Mouse (Mus musculus) embryonic stem cell, embryonic (primary cell): ENCODE measurements around the gene Gm6763.
"Not testable (repeated sequence)": the region's sequence is repeated elsewhere in the genome, so short reads cannot be mapped to it uniquely, and the experiment has no call there.

ENCODE experiments used
- CTCF ChIA-PET, 4 experiments: fragments of 300-600 bp in 2 of 4; fragments of 350-600 bp in 2 of 4; sonication (Branson Sonifier 250); formaldehyde crosslinking; loops; one replicate each; lab custom pipeline; 2022; ENCODE audit warnings: inconsistent platforms in 2 of 4; lab: Charles Lee
- POLR2A ChIA-PET, 4 experiments: fragments of 300-600 bp in 2 of 4; fragments of 350-600 bp in 2 of 4; sonication (Branson Sonifier 250); formaldehyde crosslinking; loops; one replicate each; lab custom pipeline; 2022; ENCODE audit warnings: antibody characterized with exemption in 4 of 4, inconsistent platforms in 1 of 4; lab: Charles Lee

Gm6763 gene

GRCm38 (mm10) chr10:104151197-104151596 is at the start of gene Gm6763:
Gene Gm6763 (plus strand): TSS chr10:104151497.
- CTCF ChIA-PET, POLR2A ChIA-PET: not testable (repeated sequence)

GRCm38 (mm10) chr10:104110044-104110443 is 41.3 kb upstream of the Gm6763 start:
- POLR2A ChIA-PET = no interaction called here
- CTCF ChIA-PET = no interaction called here

- POLR2A ChIA-PET = no interaction called here
- CTCF ChIA-PET = interaction anchor here in 1 of 4 experiments (0.6 kb wide), 1 partner anchor 1605 kb away, joined by 4 read pairs; no protein-coding TSS in a partner anchor
These were observed 33.0 kb upstream of the Gm6763 start for GRCm38 (mm10) chr10:104118312-104118711.

GRCm38 (mm10) chr10:104142687-104143086 is 8.6 kb upstream of the Gm6763 start, which contains the start of gene Gm21293:
Gene Gm21293 (plus strand): TSS chr10:104142987.
- POLR2A ChIA-PET, CTCF ChIA-PET: not testable (repeated sequence)

- CTCF ChIA-PET, POLR2A ChIA-PET: not testable (repeated sequence)
These were observed 8.4 kb downstream of the Gm6763 start, which contains the start of gene Gm8764 for GRCm38 (mm10) chr10:104159706-104160105. Gene Gm8764 (plus strand): TSS chr10:104160006.

GRCm38 (mm10) chr10:104168215-104168614 is 16.9 kb downstream of the Gm6763 start, which contains the start of gene Gm21304:
Gene Gm21304 (plus strand): TSS chr10:104168515.
- CTCF ChIA-PET, POLR2A ChIA-PET: not testable (repeated sequence)

GRCm38 (mm10) chr10:104176724-104177123 is 25.4 kb downstream of the Gm6763 start, which contains the start of gene Gm21312:
Gene Gm21312 (plus strand): TSS chr10:104177024.
- POLR2A ChIA-PET, CTCF ChIA-PET: not testable (repeated sequence)

- POLR2A ChIA-PET, CTCF ChIA-PET: not testable (repeated sequence)
These were observed 33.9 kb downstream of the Gm6763 start, which contains the start of gene Gm20765 for GRCm38 (mm10) chr10:104185233-104185632. Gene Gm20765 (plus strand): TSS chr10:104185533.

GRCm38 (mm10) chr10:104193742-104194141 is 42.4 kb downstream of the Gm6763 start, which contains the start of gene Gm4340:
Gene Gm4340 (plus strand): TSS chr10:104194042.
- CTCF ChIA-PET, POLR2A ChIA-PET: not testable (repeated sequence)
